Mouse (Mus musculus) forebrain, embryonic 14.5 days (tissue): ENCODE data around the gene Nck2. TPM values are rescaled to one million over a fixed set of nuclear protein-coding genes. Genes with fewer than 3 reads are reported as not detected.

Source experiments
- ATAC-seq: fragments of 200-750 bp; cut with Nextera tagmentation; 2 replicates; pipeline ENCODE4 v1.8.0; 2017; ENCODE audit warnings: mild to moderate bottlenecking, moderate library complexity
- DNase-seq: peaks from one replicate; pipeline ENCODE4 v3.0.0-alpha.2; 2015; ENCODE audit warnings: low spot score
- H3K27ac ChIP-seq: fragments of 300-500 bp; sonication (generic); 2 replicates; pipeline ENCODE4 v1.5.1; 2014; ENCODE audit warnings: low read depth, mild to moderate bottlenecking, control low read depth, low read length, moderate library complexity
- H3K27me3 ChIP-seq: fragments of 300-500 bp; sonication (generic); replicated peaks from 2 replicates; pipeline ENCODE4 v1.6.1; 2014; ENCODE audit warnings: low read length, control low read depth, mixed read lengths; ENCODE audit not compliant: control insufficient read depth, insufficient read depth
- H3K36me3 ChIP-seq: fragments of 300-500 bp; sonication (generic); 2 replicates; pipeline ENCODE4 v1.6.1; 2014; ENCODE audit warnings: low read length, control low read depth; ENCODE audit not compliant: control insufficient read depth, insufficient read depth
- H3K4me1 ChIP-seq: fragments of 300-500 bp; sonication (generic); 2 replicates; pipeline ENCODE4 v1.6.1; 2014; ENCODE audit warnings: antibody characterized with exemption, low read length, control low read depth; ENCODE audit not compliant: control insufficient read depth, insufficient read depth
- H3K4me2 ChIP-seq: fragments of 300-500 bp; sonication (generic); 2 replicates; pipeline ENCODE4 v1.6.1; 2014; ENCODE audit warnings: mild to moderate bottlenecking, control low read depth, low read length
- H3K4me3 ChIP-seq: fragments of 300-500 bp; sonication (generic); 2 replicates; pipeline ENCODE4 v1.5.1; 2014; ENCODE audit warnings: low read depth, low read length, control low read depth
- H3K9ac ChIP-seq: fragments of 300-500 bp; sonication (generic); 2 replicates; pipeline ENCODE4 v1.6.1; 2014; ENCODE audit warnings: mild to moderate bottlenecking, low read length, control low read depth, moderate library complexity
- H3K9me3 ChIP-seq: fragments of 300-500 bp; sonication (generic); replicated peaks from 2 replicates; pipeline ENCODE4 v1.6.1; 2016; ENCODE audit warnings: low read length, control low read depth, mixed read lengths; ENCODE audit not compliant: control insufficient read depth
- WGBS: fragments of 180-500 bp; shearing (Covaris S2); extraction: QIAGEN DNeasy Blood & Tissue Kit; methylation state at CpG from one replicate; pipeline ENCODE4 v1.1.7; 2014; 5-methylcytosine and 5-hydroxymethylcytosine counted together
- polyA plus RNA-seq: library from polyadenylated mRNA; unstranded; fragments of >200 nt; fragmentation: Nextera tagmentation; extraction: Ambion mirVana; gene quantifications from 2 replicates; pipeline ENCODE4 v1.2.1, GENCODE M21; 2014

Gene Nck2
- polyA plus RNA-seq, 1 experiment from 2014 or later = 37.4 TPM

DNA sequence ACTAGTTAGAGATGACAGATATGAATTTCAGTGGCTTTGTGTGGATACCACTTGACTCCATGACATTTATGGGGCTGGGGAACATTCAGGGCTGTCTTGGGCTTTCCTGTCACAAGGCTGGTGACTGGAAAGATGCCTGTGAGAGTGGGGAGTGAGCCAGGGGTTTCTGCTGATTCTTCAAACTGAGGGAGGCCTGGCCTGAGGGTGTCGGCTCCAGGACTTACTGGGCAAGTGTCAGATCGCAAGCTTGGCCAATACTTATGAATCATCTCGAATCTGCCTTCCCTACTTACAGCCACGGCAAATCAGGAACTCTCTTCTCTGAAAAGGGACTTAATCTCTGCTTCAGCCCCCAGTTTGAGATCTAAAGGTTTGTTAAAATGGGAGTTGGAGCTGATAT, 18.3 kb downstream of the Nck2 start:
- H3K36me3 ChIP-seq = no peaks in the 10 kb centered on the region; the same call in 1 of the 2 replicates
- H3K27me3 ChIP-seq = no peaks in the 10 kb centered on the region
- no peak overlapping the region for H3K4me2 ChIP-seq
- ATAC-seq (no peak), DNase-seq (no peak)
- 87% methylated on average over 4 of the region's 4 CpGs for WGBS
- H3K27ac ChIP-seq = no peak overlapping the region
- H3K4me3 ChIP-seq = no peak overlapping the region
- H3K9me3 ChIP-seq = no peaks in the 10 kb centered on the region
- H3K4me1 ChIP-seq = peaks cover 3% of the 10 kb centered on the region; the same call in 1 of the 2 replicates
- no peak overlapping the region for H3K9ac ChIP-seq

GRCm38 (mm10) chr1:43463941-43464682, 19.7 kb downstream of the Nck2 start:
- Histone ChIP-seq H3K36me3 (no peaks in the 10 kb centered on the region; the same call in 1 of the 2 replicates), H3K4me1 (peaks cover 3% of the 10 kb centered on the region; the same call in 1 of the 2 replicates), H3K9me3 (no peaks in the 10 kb centered on the region), H3K27ac (no peak overlapping the region), H3K9ac (no peak overlapping the region), H3K4me2 (no peak overlapping the region), H3K27me3 (no peaks in the 10 kb centered on the region), H3K4me3 (no peak overlapping the region)
- DNase-seq (no peak), ATAC-seq (no peak)
- 85% methylated on average over 11 of the region's 11 CpGs for WGBS

GRCm38 (mm10) chr1:43464976-43465375, 20.6 kb downstream of the Nck2 start:
- no peaks in the 10 kb centered on the region for H3K9me3 ChIP-seq
- H3K27ac ChIP-seq = no peak overlapping the region

DNA sequence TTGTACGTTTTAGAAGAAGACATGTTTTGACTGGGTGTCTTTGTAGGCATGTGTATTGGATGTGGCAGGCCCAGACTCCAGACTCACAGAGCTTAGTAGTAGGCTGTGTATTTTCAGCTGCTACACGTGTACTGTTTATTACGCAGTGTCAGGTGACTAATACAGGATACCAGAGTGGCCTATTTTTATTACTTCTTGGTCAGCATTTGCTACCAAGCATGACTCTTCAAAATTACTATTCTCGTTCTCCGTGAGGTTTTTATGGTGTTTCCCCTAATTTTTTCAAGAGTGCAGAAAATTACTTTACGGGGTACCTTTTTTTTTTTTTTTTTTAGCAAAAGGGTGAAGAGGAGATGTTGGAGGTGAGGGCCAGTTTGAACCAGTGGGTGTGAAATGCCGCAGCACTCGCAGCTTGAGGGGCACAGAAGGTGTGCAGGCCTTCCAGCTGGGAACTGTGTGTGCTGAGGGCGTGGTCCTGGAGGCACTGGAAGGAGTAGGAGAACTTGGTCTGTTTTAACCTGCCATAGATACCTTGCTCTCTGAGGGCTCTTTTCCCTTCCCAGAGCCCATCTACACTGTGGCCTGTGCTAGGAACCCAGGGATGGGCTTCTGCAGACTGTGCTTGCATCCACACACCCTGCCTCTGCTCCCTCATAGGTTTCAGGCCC, 21.7 kb downstream of the Nck2 start:
- Histone ChIP-seq H3K9me3 (no peaks in the 10 kb centered on the region), H3K4me1 (no peaks in the 10 kb centered on the region; the same call in 1 of the 2 replicates), H3K36me3 (no peaks in the 10 kb centered on the region; the same call in 1 of the 2 replicates), H3K9ac (no peak overlapping the region), H3K27ac (no peak overlapping the region), H3K4me2 (no peak overlapping the region), H3K27me3 (no peaks in the 10 kb centered on the region), H3K4me3 (no peak overlapping the region)
- DNase-seq (no peak), ATAC-seq (no peak)
- WGBS = 90% methylated on average over 9 of the region's 9 CpGs

More at GRCm38 (mm10) chr1:43464976-43465375, 20.6 kb downstream of the Nck2 start:
- Histone ChIP-seq H3K27me3 (no peaks in the 10 kb centered on the region), H3K36me3 (no peaks in the 10 kb centered on the region; the same call in 1 of the 2 replicates), H3K9ac (no peak overlapping the region), H3K4me2 (no peak overlapping the region), H3K4me1 (no peaks in the 10 kb centered on the region; the same call in 1 of the 2 replicates), H3K4me3 (no peak overlapping the region)
- DNase-seq (no peak), ATAC-seq (no peak)

- Histone ChIP-seq H3K9ac (no peak overlapping the region), H3K4me3 (no peak overlapping the region), H3K36me3 (no peaks in the 10 kb centered on the region), H3K27ac (no peak overlapping the region), H3K4me1 (no peaks in the 10 kb centered on the region; the same call in 1 of the 2 replicates), H3K9me3 (no peaks in the 10 kb centered on the region), H3K27me3 (no peaks in the 10 kb centered on the region), H3K4me2 (no peak overlapping the region)
- ATAC-seq (no peak), DNase-seq (no peak)
- 88% methylated on average over 8 of the region's 8 CpGs for WGBS
These were observed 23.3 kb downstream of the Nck2 start for GRCm38 (mm10) chr1:43467656-43468055.

GRCm38 (mm10) chr1:43468207-43468606, 23.8 kb downstream of the Nck2 start:
- no peaks in the 10 kb centered on the region; the same call in 1 of the 2 replicates for H3K4me1 ChIP-seq
- H3K36me3 ChIP-seq = no peaks in the 10 kb centered on the region
- H3K27ac ChIP-seq = no peak overlapping the region
- DNase-seq = no peak
- WGBS = 88% methylated on average over 7 of the region's 7 CpGs
- H3K9ac ChIP-seq = no peak overlapping the region
- no peaks in the 10 kb centered on the region for H3K9me3 ChIP-seq
- no peak overlapping the region for H3K4me2 ChIP-seq
- no peak for ATAC-seq
- H3K27me3 ChIP-seq = no peaks in the 10 kb centered on the region
- H3K4me3 ChIP-seq = no peak overlapping the region

GRCm38 (mm10) chr1:43468978-43469377, 24.6 kb downstream of the Nck2 start:
- Histone ChIP-seq H3K4me2 (no peak overlapping the region), H3K4me3 (no peak overlapping the region), H3K9ac (no peak overlapping the region), H3K27ac (no peak overlapping the region), H3K4me1 (peaks cover 4% of the 10 kb centered on the region), H3K9me3 (no peaks in the 10 kb centered on the region), H3K36me3 (no peaks in the 10 kb centered on the region), H3K27me3 (no peaks in the 10 kb centered on the region)
- no peak for DNase-seq
- ATAC-seq = no peak
- WGBS = 93% methylated on average over 3 of the region's 3 CpGs

DNA sequence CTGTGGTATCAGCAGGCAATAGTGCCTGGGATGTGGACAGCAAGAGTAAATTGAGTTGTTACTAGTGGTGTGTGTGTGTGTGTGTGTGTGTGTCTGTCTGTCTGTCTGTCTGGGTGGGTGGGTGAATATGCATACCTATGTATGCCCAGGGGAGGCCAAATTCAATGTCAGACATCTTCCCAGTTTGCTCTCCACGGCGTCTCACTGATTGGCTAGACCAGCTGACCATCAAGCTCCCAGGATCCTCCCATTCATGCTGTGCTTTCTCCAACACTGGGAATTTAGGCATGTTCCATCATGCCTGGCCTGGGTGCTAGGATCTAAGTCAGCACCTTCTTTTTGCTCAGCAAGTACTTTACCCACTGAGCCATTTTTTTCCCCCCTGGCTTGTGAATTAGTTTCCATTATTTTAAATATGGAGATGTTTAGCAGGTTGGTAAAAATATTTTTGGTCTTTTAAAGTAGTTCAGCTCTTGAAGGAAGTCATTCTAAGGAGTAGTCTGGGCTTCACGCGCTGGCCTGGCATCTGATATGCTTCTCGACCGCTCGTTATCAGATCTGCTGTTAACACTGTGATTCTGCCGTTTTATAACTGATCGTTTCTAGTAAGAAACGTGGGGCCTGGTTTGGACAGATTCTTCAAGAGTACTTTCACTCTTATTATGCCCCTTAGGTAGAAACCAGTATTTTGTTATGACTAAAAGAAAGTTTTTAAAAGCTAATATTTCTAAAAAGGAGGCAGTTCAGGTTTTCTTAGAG, 26.2 kb downstream of the Nck2 start:
- peaks cover 15% of the 10 kb centered on the region for H3K4me1 ChIP-seq
- no peak overlapping the region for H3K27ac ChIP-seq
- H3K4me3 ChIP-seq = no peak overlapping the region
- H3K4me2 ChIP-seq = no peak overlapping the region
- no peak for ATAC-seq
- DNase-seq = no peak
- no peaks in the 10 kb centered on the region for H3K9me3 ChIP-seq
- no peak overlapping the region for H3K9ac ChIP-seq
- H3K36me3 ChIP-seq = no peaks in the 10 kb centered on the region
- WGBS = 81% methylated on average over 10 of the region's 10 CpGs
- no peaks in the 10 kb centered on the region for H3K27me3 ChIP-seq
